Mouse (Mus musculus) adrenal gland, adult 8-10 months (tissue): ENCODE results near the gene Oaz2. TPM values are rescaled to one million over a fixed set of nuclear protein-coding genes. Genes with fewer than 3 reads are reported as not detected.
"Not testable (repeated sequence)": the region's sequence is repeated elsewhere in the genome, so short reads cannot be mapped to it uniquely, and the experiment has no call there.

Experiments
- DNase-seq: peaks from one replicate; pipeline ENCODE4 v3.0.0; 2022
- total RNA-seq, 4 experiments: library from RNA; stranded (reverse); gene quantifications; 2 replicates each; pipeline ENCODE4 v1.2.4; 2022

Gene Oaz2
- total RNA-seq, 4 experiments from 2014 or later: 138 to 203 (median 175) TPM

DNA sequence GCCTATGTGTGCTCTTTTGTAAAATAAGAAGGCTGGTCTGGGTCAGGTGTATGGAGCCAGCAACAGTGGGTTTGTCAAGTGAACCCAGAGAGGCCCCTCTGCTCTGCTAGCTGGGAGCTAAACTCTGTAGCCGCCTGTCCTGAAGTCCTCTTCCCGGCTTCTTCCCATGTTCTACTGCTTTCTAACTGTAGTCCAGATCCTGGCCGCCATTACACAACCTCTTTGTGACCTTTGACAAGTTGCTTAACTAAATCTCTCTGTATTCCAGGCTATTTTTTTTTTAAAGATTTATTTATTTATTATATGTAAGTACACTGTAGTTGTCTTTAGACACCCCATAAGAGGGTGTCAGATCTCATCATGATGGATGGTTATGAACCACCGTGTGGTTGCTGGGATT, 14.1 kb upstream of the Oaz2 start:
- no peak for DNase-seq

DNA sequence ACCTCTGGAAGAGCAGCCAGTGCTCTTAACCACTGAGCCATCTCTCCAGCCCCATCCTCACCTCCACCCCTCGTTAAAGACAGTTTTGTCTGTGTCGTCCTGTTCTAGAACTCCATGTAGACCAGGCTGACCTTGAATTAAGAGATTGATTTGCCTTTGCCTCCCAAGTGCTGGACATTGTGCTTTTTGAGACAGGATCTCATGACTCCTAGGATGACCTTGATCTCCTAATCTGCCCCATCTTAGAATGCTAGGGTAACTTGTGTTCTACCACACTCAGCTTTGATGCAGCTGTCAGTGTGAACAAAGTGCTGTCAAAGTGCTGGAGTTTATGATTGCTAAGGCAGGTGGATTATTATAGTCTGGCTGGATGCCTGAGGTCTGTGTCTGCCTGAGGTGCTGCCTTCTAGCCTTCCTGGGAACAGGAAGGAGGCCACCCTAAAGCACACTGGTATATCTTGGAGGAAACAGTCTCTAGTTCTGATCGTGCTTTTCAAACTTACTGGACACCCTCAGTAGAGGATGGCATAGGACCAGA, 13.0 kb upstream of the Oaz2 start:
- DNase-seq: no peak

DNA sequence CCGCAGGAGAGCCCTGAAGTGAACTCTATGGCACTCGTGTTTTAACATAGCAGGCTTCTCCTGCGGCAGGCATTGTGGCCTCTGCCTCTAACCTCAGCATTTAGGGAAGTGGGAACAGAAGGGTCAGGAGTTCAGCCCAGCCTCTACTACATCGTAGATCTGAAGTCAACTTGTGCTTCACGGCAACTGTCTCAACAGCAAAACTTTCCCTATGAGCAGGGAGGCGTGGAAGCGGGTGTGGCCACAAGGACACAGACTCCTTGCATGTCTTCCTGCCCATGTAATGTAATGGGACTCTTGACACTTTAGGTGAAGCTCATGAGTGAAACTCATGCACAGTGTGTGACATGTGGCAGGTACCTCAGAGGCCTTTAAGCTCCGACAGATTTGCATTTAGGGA, 12.3 kb upstream of the Oaz2 start:
- no peak for DNase-seq

DNA sequence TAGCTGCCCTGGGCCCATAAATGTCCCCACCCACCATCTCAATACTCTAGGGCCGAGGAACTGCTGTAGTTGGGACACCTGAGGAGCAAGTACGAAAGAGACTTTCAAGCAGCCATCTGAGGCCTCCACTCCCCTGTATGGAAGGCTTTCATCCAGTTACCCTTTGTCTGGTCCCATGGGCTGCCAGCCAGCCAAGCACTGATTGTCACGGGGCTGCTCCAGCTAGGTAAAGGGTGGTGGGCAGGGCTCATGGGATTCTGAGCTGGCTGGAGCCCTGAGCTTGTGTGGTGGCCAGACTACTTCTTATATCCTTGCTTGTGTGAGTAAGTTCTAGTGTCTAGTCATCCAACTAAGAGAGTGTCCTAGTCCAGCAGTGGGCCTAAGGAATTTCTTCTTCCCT, 10.6 kb upstream of the Oaz2 start:
- no peak for DNase-seq

DNA sequence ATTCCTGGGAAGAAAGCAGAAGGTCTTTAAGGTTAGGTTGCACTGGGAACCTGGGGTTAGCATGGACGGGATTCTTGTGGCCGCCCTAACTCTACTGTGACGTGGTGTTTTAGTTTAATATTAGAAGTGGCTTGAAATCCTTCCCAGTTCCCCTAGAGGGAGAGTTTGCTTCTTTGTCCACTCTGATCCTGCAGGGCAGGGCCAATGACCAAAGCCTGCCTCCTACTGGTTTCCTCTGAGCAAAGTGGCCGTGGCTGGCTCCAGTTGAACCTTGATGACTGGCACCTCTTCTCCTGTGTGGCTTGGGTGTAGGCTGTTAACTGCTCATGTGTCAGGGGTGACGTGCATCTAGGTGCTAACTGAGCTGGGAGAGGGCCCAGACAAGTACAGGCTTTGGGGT, 6.8 kb upstream of the Oaz2 start:
- DNase-seq: no peak

DNA sequence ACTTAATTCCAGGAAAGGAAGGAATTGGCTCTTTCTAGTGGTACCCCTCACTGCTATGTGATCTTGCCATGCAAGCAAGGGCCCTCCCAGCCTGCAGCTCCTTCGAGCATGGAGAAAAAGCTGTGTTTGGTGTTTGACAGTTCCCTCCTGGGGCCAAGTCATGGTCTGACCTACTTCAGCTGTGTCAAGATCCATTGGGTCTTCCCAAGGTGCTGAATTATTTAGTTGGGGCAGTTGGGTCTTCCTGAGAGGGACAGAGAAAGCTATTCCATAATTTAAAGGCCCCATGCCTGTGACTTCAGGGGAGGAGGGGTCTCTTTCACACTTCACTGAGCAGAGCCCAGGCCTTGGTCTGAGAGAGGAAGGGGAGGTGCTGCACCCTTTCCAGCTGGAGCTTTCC, 6.3 kb upstream of the Oaz2 start:
- DNase-seq: no peak

DNA sequence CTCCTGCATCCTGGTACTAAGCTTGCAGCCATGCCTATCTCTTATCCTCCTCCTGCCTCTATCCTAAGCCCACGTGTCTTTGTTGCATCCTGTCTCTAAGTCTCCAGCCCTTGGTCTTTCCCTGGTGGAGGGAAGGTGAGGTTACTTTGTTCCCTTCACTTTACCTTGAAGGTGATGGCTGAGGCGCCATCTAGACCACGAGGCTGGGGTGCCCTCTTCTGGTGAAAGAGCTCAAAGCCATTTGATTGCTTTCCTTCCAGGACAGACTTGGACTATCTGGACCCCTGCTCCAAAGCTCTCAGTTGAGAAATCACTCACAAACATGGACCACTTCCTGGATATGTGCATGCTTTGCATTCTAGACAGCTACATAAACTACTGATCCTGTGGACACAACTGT, 3.6 kb upstream of the Oaz2 start:
- peak; percentile 36 for DNase-seq

DNA sequence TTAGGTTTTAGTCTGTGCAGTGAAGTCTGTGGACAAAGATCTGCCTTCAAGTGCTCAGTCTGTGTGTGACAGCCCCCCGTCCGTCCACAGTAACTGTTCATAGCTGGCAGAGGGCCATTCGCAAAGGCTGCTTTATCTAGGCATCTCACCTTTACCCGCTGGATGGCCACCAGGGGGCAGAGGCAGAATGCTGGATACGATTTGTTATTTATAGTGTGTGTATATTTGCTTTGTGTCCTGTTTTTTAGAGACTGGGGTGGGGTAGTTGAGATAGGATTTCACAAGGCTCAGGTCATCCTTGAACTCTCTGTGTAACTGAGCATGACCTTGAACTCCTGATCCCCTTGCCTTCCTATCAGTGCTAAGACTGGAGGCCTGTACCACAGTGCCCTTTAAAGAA, 1.8 kb upstream of the Oaz2 start:
- DNase-seq: peak; percentile 58

DNA sequence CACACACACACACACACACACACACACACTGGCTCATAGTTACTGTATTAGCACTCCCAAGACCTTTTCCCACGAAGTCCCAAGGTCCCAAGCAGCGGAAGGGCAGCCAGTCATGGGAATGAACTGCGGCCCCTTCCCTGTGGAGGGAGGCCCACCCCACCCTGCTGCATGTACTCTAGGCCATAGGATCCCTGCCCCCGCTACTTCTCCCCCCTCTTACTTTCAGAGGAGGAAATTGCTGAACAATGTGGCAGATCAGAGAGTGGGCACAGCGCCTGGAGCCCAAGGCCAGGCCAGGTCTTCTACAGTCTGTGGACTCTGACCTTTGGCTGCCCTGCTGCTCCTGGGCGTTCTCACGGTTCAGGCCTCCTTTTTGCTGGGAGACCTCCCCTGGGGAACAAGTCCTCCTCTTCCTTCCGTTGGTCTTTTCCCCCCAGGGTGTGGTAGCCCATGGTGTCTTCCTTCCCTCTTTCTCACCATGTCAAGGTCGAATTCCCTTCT, 3.7 kb downstream of the Oaz2 start:
- DNase-seq: peak; percentile 82

DNA sequence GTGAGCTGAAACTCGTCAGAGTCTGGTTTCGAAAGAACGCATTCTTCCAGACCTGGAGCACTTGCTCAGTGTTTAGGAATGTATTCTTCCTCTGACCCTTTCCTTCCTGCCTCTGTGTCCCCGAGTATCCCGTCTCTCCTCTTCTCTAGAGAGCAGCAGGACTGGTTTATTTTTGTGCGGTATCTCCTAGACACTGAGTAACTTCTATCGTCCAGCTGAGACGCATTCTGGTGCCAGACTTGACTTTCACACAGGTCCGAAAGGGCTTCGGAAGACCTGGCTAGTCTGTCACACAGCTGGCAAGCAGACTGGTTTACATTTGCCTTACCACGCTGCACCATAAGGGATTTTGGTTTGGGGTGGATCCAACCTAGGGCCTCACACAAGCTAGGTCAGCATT, 5.2 kb downstream of the Oaz2 start:
- DNase-seq: no peak

DNA sequence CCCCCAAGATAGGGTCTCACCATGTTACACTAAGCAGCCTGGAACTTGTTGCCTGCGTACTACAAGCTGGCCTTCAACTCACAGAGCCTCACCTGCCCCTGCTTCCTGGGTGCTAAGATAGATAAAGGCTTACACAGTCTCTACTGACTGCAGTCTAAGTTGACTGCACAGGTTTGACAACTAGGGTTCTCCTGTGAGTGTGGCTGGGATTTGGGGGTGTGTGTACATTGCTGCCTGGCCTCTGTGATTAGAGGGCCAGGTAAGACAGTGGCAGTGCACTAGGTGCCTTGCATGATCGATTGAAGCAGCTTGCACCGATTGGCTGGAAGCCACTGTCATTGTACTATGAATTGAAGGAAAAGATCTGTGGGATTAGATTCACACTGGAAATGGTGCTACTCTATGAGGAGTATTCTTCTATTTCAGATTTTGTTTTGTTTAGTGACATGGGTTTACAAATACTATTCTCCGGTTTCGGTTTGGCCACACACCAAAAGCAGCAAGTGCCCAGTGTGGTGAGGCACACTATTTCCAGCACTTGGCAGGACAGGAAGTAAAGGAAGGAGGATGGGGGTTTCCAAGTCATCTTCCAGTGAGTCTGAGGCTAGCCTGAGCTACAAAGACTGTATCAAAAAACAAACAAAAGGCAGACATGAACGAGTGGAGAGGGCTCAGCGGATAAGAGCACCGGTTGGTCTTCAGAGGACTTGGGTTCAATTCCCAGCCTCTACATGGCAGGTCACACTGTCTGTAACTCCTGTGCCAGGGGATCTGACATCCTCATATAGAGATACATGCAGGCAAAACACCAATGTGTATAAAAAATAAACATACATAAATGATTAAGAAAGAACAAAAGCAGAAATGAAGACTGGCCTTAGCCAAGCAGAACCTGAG, 7.9 kb downstream of the Oaz2 start:
- DNase-seq: no peak

DNA sequence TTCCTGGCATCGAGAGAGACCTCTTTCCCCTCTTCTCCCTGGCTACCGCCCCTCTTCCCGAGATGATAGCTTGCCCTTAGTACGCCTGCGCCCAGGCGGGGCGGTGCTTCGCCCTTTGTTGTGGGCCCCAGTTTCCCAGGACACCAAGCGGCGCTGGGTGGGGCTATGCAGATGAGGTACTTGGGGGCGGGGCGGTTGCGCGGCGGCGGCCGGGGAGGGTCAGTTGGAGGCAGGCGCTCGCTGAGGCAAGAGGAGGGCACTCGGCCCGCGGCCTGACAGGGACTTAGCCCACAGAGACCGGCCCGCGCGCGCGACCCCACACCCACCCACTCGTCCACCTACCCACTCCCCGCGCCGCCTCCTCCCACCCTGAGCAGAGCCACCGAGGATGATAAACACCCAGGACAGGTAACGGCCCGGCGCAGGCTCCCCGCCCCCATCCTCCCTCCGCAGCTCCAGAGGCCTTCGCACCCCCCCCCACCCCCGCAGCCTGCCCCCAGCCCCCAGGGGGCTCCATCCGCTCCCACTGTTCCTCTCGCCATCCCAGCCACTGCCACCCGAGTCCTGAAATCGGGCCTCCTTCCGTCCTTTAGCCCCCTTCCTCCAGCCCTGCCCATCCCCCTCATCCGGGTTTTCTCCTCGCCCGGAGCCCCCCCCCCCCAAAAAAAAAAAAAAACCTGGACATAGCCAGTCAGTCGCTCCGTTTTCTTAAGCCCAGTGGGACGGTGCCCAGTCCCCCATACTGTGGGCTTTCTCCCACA, 8.7 kb downstream of the Oaz2 start:
- DNase-seq: peak; percentile 95

DNA sequence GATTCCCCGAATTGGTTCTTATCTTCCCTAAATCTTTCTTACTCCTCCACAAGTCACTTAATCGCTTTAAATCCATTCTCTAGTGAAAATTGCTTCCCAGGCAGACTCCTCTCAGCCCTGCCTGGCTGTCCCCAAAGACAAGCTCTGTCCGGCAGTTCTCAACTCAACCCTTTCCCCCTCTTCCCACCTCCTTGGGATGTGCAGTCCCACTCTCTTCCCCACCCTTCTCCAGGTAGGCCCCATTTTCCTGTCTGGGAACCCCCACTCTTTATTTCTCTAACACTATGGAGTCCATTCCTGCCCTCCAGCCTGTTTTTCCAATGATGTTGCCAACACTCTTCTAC, 9.3 kb downstream of the Oaz2 start:
- DNase-seq: no peak

DNA sequence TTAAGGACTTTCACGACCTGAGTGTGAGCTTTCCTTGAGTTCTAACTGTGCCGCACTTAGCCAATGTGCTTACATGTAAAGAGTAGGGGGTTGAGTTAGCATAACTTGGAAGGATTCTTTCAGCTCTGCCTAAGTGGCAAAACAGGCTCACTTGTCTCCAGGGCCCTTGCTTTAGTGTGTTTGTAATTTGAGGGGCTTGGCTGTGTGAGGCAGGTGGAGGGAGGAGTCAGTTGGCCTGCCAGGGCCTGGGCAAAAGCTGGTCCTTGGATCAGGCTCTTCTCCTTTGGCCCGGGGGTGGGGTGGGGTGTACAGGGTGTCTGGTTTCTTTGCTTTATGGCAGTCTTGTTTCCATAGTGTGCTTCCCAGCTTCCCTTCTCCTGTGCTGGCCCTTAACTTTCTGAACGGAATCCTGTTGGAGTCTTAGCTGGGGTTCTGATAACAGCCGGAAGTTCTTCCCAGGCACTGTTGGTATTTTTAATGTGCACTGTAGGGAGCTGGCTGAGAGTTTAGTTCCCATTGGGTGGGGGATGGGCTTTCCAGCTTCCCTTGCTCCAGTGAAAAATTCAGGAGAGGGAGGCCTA, 11.5 kb downstream of the Oaz2 start:
- DNase-seq: peak; percentile 38

DNA sequence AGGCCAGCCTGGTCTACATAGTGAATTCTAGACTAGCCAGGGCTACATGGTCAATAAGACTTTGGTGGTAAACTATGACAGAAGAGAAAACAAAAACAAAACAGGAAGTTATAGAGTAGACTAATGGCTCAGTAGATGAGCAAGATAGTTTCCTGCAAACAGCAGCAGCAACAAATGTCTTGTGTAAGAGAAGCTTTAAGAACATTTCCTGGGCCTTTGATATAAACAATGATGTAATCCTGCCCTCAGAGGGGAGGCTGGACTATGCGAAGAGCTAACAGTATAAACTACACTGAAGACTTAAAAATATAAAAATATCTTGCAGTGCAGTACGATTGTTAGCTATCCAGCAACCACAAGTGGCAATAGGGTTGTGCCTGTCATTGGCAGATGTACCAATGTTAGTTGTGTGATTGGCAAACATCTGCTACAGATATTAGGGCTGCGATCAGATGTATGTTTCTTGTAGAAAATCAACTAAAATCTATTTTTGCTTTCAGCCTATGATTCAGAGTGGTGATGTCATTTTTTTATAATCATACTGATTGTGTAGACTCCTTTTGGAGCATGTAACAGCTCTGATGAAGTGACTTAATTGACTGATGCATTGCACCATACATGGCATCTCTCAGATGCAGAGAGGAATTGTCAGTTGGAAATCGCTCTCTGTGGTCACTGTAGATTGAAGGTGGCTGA, 13.3 kb downstream of the Oaz2 start:
- no peak for DNase-seq

DNA sequence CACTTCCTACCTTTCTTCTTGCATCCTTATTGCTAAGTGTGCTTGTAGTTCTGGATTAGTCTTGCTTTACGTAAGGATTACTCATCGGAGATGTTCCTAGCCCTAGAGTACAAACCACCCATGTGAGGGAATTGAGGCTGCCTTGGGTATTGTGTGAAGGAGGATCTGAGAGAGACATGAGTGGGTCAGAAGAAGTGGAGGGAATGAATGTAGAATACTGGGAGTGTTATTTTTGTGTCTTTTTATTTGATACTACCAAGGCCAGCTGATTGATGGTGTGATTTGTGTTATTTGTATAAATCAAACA, 13.8 kb downstream of the Oaz2 start:
- no peak for DNase-seq

DNA sequence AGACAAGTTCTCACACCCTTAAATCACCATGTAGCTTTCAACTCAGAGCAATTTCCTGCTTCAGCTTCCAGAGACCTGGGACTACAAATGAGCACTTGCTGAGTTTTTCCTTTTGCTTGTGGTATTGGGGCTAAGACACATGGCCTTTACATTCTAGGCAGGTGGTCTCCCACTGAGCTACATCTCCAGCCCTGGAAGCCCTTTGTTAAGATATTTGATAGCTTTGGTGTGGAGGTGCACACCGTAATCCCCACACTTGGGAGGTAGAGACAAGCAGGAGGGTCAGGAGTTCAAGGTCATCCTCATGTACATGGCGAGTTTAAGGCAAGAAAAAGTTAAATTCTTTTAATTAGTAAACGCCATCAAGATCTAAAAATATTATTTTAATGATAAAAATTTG, 14.4 kb downstream of the Oaz2 start:
- no peak for DNase-seq

DNA sequence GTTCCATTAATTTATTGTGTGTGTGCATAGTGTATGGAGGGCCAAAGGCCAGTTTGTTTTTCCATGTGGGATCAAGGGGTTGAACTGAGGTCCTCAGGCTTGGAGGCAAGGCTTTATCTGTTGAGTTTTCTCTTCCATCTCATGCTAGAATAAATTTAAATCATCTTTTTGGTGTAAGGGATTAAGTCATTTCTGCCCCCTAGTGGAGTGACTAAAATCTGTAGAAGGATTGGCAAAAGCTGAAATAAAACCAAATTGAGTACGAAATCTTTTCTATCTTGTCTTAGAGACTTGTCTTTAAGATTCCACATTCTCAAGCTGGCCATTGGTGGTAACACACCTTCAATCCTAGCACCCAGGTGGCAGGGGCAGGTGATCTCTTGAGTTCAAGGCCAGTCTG, 15.2 kb downstream of the Oaz2 start:
- no peak for DNase-seq

DNA sequence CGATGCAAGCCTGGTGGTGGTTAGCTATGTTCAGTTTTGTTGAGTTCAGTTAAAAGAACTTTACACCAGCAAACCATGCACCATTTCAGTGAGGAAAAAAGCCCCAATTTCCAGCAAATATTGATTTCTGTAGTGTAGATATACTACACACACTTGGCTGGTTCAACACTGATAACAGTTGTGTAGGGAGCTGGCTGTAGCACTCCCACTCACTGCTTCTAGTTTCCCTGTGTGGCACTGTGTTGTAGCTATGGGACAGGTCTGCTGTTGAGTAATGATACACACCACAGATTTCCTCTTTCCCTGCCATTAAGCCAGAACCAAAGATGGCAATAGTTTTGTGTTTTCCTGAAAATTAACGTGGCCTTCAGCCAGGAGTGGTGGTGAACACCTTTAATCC, 16.9 kb downstream of the Oaz2 start:
- no peak for DNase-seq

DNA sequence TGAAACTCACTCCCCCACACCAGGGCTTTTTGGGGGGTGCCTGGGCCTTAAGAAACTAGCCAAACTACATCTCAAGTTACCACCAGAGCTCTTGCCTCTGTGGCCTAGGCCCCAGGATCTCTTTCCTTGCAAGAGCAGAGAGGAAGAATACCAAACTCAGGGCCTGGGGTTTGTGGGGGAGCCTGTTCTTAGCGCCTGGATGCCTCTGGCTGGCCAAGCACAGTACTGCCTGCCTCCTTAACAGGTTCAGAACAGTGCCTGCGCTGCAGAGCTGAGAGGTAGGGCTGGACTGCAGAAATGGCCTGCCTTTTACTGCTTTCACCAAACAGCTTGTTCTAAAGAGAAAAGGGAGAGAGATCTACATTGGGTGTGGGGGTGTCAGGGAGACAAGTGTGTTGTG, 22.1 kb downstream of the Oaz2 start:
- not testable (repeated sequence) for DNase-seq

DNA sequence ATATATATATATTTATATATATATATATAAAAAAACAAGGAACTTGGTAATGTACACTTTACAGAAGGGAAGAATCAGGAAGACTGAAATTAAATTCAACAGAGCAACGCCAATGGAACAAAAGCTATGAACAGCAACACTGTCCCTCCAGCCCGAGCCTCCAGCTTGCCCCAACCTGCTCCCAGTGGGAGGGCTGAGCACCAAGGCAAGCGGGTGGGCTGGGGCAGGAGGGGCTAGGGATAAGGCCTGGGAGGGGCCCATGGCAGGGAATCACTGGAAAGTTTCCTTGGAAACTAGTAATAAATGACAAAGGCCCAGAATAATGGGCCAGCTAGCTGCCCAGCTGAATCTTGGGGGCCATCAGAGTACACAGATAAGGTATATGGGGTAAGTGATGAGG, 24.7 kb downstream of the Oaz2 start:
- no peak for DNase-seq

DNA sequence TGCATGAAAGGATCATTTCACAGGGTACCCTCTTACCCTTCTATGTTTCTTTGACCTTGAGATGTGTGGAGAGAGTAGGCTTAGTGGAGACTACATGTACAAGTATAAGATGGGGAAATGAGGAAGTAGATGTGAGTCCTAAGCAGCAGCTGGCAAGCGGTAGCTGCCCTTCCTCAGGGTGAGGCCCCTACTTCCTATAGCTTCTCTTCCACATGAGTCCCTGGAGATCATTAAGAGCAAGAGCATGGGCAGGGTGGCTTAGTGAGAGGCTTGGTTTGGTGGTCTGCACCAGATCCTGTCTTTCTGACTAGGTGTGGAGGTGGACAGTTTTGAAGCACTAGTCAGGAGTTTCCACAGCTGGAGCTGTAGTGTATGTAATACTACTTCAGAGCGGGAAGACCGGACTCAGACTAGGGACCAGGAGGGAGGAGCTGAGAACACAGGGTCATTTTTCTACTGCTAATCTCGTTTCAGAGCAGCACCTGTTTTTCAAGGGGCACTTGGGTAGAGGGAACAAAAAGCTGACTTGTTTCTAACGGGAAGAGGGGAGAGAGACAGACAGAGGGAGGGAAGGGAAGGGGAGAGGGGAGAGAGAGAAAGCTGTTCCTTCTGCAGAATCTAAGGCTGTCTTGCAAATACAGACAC, 25.3 kb downstream of the Oaz2 start:
- DNase-seq: no peak
